Mouse (Mus musculus): ENCODE results near the gene Rbx1. TPM values are rescaled to one million over a fixed set of nuclear protein-coding genes. Genes with fewer than 3 reads are reported as not detected.
A peak's percentile ranks its signal among the peaks of the same experiment; 100 is the strongest.
"Not testable (repeated sequence)": the region's sequence is repeated elsewhere in the genome, so short reads cannot be mapped to it uniquely, and the experiment has no call there.

The Rbx1 gene
- polyA plus RNA-seq, 1 experiment from 2014 or later = 424 TPM

DNA sequence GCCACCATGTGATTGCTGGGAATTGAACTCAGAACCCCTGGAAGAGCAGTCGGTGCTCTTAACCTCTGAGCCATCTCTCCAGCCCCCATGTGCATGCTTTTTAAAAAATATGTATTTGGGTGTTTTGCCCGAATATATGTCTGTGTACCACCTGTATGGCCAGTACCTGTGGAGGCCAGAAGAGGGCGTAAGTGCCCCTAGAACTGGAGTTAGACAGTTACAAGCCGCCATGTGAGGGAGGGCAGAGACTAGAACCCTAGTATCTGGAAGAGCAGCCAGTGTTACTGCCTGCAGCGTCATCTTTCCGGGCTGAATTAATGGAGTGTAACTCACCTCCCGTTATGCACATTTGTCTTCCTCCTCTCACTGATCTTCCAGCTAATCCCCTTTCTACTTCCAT lies 4.6 kb upstream of the Rbx1 start:
- H3K9me3 ChIP-seq (replicated peaks) = peaks cover 14% of the 10 kb centered on the region
- 78% methylated on average over 7 of the region's 7 CpGs for WGBS
- no peak overlapping the region for H3K4me2 ChIP-seq
- peaks cover 7% of the 10 kb centered on the region; the same call in 1 of the 2 replicates for H3K4me1 ChIP-seq (replicated peaks)
- no peak for ATAC-seq (ENCODE audit: insufficient number of reproducible peaks, low FRiP score)
- H3K27ac ChIP-seq (ENCODE audit: poor library complexity, severe bottlenecking) = no peak overlapping the region
- H3K36me3 ChIP-seq = peaks cover 19% of the 10 kb centered on the region
- no peaks in the 10 kb centered on the region for H3K27me3 ChIP-seq (replicated peaks)
- no peak overlapping the region for H3K4me3 ChIP-seq
- H3K9ac ChIP-seq = no peak overlapping the region

- WGBS = 74% methylated on average over 12 of the region's 12 CpGs
Observed at GRCm38 (mm10) chr15:81465016-81465660, 958 bp upstream of the Rbx1 start.

DNA sequence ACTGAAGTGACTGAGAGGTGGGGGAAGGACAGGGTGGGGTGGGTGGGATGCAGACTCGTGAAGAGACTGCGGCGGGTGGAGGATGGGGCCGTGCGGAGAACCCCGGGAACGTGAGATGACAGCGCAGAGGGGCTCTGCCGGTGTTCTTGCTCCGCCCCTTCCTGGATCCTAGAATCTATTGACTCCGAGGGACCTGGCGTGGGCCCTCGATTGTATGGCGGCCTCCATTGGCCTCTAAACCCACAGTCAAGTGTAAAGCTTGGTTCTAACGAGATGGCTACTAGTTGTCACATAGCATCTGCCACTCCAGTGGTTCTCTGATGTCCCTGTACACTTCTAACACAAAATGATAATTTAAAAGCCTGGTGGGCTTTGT lies 630 bp downstream of the Rbx1 start:
- Histone ChIP-seq H3K36me3 (peaks cover 37% of the 10 kb centered on the region), H3K4me3 (peak overlapping the region; percentile 90), H3K27me3 (replicated peaks) (no peaks in the 10 kb centered on the region), H3K9ac (peak overlapping the region; percentile 85), H3K4me1 (replicated peaks) (peaks cover 17% of the 10 kb centered on the region), H3K9me3 (replicated peaks) (peaks cover 8% of the 10 kb centered on the region), H3K4me2 (peak overlapping the region; percentile 83), H3K27ac (ENCODE audit: poor library complexity, severe bottlenecking) (peak overlapping the region; percentile 89)
- 0% methylated on average over 15 of the region's 15 CpGs for WGBS
- ATAC-seq (ENCODE audit: insufficient number of reproducible peaks, low FRiP score) = no peak; the same call in 1 of the 2 replicates

More at GRCm38 (mm10) chr15:81465016-81465660, 958 bp upstream of the Rbx1 start:
- no peaks in the 10 kb centered on the region for H3K27me3 ChIP-seq (replicated peaks)
- peak overlapping the region; percentile 90 for H3K4me3 ChIP-seq
- peaks cover 29% of the 10 kb centered on the region for H3K36me3 ChIP-seq
- peak overlapping the region; percentile 80; the same call in 1 of the 2 replicates for H3K9ac ChIP-seq
- H3K27ac ChIP-seq (ENCODE audit: poor library complexity, severe bottlenecking) = peak overlapping the region; percentile 88
- no peak for ATAC-seq (ENCODE audit: insufficient number of reproducible peaks, low FRiP score)
- H3K4me1 ChIP-seq (replicated peaks) = peaks cover 17% of the 10 kb centered on the region
- H3K4me2 ChIP-seq = peak overlapping the region; percentile 83
- peaks cover 13% of the 10 kb centered on the region for H3K9me3 ChIP-seq (replicated peaks)

GRCm38 (mm10) chr15:81470735-81471134 lies 4.6 kb downstream of the Rbx1 start:
- Histone ChIP-seq H3K4me3 (no peak overlapping the region), H3K27ac (ENCODE audit: poor library complexity, severe bottlenecking) (no peak overlapping the region), H3K4me2 (no peak overlapping the region), H3K27me3 (replicated peaks) (no peaks in the 10 kb centered on the region), H3K4me1 (replicated peaks) (peaks cover 10% of the 10 kb centered on the region), H3K9me3 (replicated peaks) (no peaks in the 10 kb centered on the region), H3K36me3 (peaks cover 71% of the 10 kb centered on the region), H3K9ac (no peak overlapping the region)
- WGBS = 85% methylated on average over 8 of the region's 8 CpGs
- no peak for ATAC-seq (ENCODE audit: insufficient number of reproducible peaks, low FRiP score)

GRCm38 (mm10) chr15:81472256-81472655 lies 6.2 kb downstream of the Rbx1 start:
- peaks cover 10% of the 10 kb centered on the region for H3K4me1 ChIP-seq (replicated peaks)
- no peak overlapping the region for H3K27ac ChIP-seq (ENCODE audit: poor library complexity, severe bottlenecking)
- ATAC-seq (ENCODE audit: insufficient number of reproducible peaks, low FRiP score) = no peak
- 95% methylated on average over 5 of the region's 5 CpGs for WGBS
- peaks cover 72% of the 10 kb centered on the region for H3K36me3 ChIP-seq
- no peaks in the 10 kb centered on the region for H3K27me3 ChIP-seq (replicated peaks)
- no peak overlapping the region for H3K4me2 ChIP-seq
- no peaks in the 10 kb centered on the region for H3K9me3 ChIP-seq (replicated peaks)
- H3K9ac ChIP-seq = no peak overlapping the region
- H3K4me3 ChIP-seq = no peak overlapping the region

DNA sequence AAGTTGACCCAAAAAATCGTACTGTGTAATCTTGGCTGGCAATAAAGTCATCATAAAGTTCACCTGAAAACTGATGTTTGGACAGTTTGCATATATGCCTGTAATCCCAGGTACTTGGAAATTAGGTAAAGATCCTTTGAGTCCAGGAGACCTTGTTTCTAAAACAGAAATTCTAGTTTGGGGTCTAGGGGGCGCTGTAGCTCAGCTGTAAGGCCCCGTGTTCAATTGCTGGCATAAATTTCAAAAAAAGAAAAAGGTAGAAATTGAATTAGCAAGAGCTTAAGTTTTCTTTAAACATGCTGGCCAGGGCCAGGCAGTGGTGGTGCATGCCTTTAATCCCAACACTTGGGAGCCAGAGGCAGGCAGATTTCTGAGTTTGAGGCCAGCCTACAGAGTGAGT lies 9.6 kb downstream of the Rbx1 start:
- Histone ChIP-seq H3K27ac (ENCODE audit: poor library complexity, severe bottlenecking) (no peak overlapping the region), H3K9ac (no peak overlapping the region), H3K9me3 (replicated peaks) (no peaks in the 10 kb centered on the region), H3K27me3 (replicated peaks) (no peaks in the 10 kb centered on the region), H3K36me3 (peaks cover 51% of the 10 kb centered on the region), H3K4me2 (no peak overlapping the region), H3K4me3 (no peak overlapping the region), H3K4me1 (replicated peaks) (no peaks in the 10 kb centered on the region)
- ATAC-seq (ENCODE audit: insufficient number of reproducible peaks, low FRiP score) = no peak
- 41% methylated on average over 3 of the region's 3 CpGs for WGBS

DNA sequence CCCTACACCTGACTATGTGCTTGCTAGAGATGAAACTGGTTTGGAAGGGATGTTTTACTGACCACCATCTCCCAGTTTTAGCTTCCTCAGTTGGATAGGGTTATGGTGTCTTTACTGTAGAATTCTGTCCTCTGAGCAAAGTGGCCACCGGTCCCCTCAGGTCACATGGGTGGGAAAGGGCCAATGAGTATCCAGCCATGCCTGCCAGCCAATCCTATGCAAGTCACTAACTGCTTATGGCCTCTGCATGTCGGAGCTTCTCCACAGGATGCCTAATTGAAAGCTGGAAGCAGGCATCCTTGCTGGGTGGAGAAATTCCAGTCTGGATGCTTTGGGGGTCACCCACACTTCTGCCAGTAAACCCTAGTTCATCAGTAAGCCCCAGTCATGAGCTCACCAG lies 10.5 kb downstream of the Rbx1 start:
- H3K4me3 ChIP-seq = no peak overlapping the region
- peaks cover 41% of the 10 kb centered on the region for H3K36me3 ChIP-seq
- peak overlapping the region; percentile 47 for H3K4me2 ChIP-seq
- H3K9ac ChIP-seq = peak overlapping the region; percentile 23; the same call in 1 of the 2 replicates
- 5% methylated on average over 2 of the region's 2 CpGs for WGBS
- H3K9me3 ChIP-seq (replicated peaks) = no peaks in the 10 kb centered on the region
- no peaks in the 10 kb centered on the region for H3K27me3 ChIP-seq (replicated peaks)
- no peak overlapping the region for H3K27ac ChIP-seq (ENCODE audit: poor library complexity, severe bottlenecking)
- ATAC-seq (ENCODE audit: insufficient number of reproducible peaks, low FRiP score) = no peak
- H3K4me1 ChIP-seq (replicated peaks) = no peaks in the 10 kb centered on the region; the same call in 1 of the 2 replicates

- WGBS = 60% methylated on average over 21 of the region's 21 CpGs
- no peak overlapping the region for H3K27ac ChIP-seq (ENCODE audit: poor library complexity, severe bottlenecking)
- no peaks in the 10 kb centered on the region for H3K9me3 ChIP-seq (replicated peaks)
- H3K27me3 ChIP-seq (replicated peaks) = no peaks in the 10 kb centered on the region
- no peaks in the 10 kb centered on the region; the same call in 1 of the 2 replicates for H3K4me1 ChIP-seq (replicated peaks)
- no peak for ATAC-seq (ENCODE audit: insufficient number of reproducible peaks, low FRiP score)
- H3K4me3 ChIP-seq = no peak overlapping the region
- H3K4me2 ChIP-seq = no peak overlapping the region
- no peak overlapping the region for H3K9ac ChIP-seq
- peaks cover 13% of the 10 kb centered on the region for H3K36me3 ChIP-seq
Observed at GRCm38 (mm10) chr15:81479446-81480213, 13.5 kb downstream of the Rbx1 start.

DNA sequence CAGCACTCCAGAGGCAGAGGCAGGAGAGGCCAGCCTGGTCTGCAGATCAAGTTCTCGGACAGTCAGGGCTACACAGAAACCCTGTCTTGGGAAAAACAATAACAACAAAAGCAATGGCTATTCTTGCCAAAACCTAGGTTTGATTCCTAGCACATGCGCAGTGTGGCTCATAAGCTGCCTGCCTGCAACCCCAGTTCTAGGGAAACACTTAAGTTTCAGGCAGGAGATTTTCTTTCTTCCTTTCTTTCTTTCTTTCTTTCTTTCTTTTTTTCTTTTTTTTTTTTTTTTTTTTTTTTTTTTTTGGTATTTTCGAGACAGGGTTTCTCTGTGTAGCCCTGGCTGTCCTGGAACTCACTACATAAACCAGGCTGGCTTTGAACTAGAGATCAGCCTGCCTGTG lies 14.2 kb downstream of the Rbx1 start:
- not testable (repeated sequence) for H3K36me3 ChIP-seq; H3K4me2 ChIP-seq; H3K4me1 ChIP-seq (replicated peaks); ATAC-seq (ENCODE audit: insufficient number of reproducible peaks, low FRiP score); H3K27ac ChIP-seq (ENCODE audit: poor library complexity, severe bottlenecking); H3K27me3 ChIP-seq (replicated peaks); H3K9ac ChIP-seq; H3K4me3 ChIP-seq; H3K9me3 ChIP-seq (replicated peaks)
- 69% methylated on average over 3 of the region's 3 CpGs for WGBS

DNA sequence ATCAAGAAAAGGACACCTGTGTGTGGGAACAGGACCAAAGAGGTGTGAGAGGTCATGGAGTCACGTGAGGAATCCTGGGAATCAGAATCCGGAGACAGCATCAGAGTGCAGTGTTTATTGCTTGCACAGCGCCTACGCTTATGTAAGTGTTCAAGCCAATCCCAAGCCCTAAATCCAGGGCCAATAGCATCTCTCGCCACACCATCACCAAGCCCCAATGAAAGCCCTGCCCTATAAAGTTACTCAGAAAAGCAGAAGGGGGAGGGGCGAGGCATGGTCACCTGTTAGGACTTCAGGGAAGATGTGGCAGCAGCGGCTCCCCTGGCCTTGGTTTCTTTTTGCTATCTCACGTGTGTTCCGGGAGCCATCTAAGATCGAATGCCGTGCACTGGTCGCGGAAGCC lies 14.9 kb downstream of the Rbx1 start:
- Histone ChIP-seq H3K4me1 (replicated peaks) (no peaks in the 10 kb centered on the region; the same call in 1 of the 2 replicates), H3K27ac (ENCODE audit: poor library complexity, severe bottlenecking) (no peak overlapping the region), H3K36me3 (no peaks in the 10 kb centered on the region), H3K9me3 (replicated peaks) (no peaks in the 10 kb centered on the region), H3K9ac (peak overlapping the region; percentile 53; the same call in 1 of the 2 replicates), H3K4me3 (peak overlapping the region; percentile 42), H3K27me3 (replicated peaks) (0 out of 2 replicates have a peak, but pooled peaks cover 3% of the 10 kb centered on the region), H3K4me2 (peak overlapping the region; percentile 70)
- 16% methylated on average over 13 of the region's 13 CpGs for WGBS
- ATAC-seq (ENCODE audit: insufficient number of reproducible peaks, low FRiP score) = no peak

DNA sequence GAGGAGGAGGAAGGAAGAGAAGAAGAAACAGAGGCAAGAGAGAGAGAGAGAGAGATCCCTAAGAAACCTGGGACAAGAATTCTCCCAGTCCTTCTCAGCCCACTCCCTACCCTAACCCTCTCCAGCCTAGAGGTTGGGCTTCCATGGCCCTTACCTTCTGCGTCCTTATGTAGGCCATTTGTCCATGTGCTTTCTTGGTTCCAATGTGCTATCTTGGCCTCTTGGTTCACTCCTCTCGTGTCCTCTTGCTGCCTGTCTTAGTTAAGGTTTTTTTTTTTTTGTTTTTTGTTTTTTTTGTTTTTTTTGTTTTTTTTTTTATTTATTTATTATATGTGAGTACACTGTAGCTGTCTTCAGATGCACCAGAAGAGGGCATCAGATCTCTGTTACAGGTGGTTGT lies 16.9 kb downstream of the Rbx1 start:
- no peak overlapping the region for H3K27ac ChIP-seq (ENCODE audit: poor library complexity, severe bottlenecking)
- H3K27me3 ChIP-seq (replicated peaks) = 0 out of 2 replicates have a peak, but pooled peaks cover 3% of the 10 kb centered on the region
- WGBS = 76% methylated on average over 2 of the region's 2 CpGs
- H3K9me3 ChIP-seq (replicated peaks) = no peaks in the 10 kb centered on the region
- no peak overlapping the region for H3K9ac ChIP-seq
- no peaks in the 10 kb centered on the region; the same call in 1 of the 2 replicates for H3K4me1 ChIP-seq (replicated peaks)
- no peaks in the 10 kb centered on the region for H3K36me3 ChIP-seq
- no peak overlapping the region for H3K4me3 ChIP-seq
- H3K4me2 ChIP-seq = no peak overlapping the region
- no peak for ATAC-seq (ENCODE audit: insufficient number of reproducible peaks, low FRiP score)

Measured in heart, embryonic 12.5 days (tissue).